Mouse (Mus musculus) liver, adult 10 weeks (tissue): ENCODE measurements around the gene Trim10. TPM values are rescaled to one million over a fixed set of nuclear protein-coding genes. Genes with fewer than 3 reads are reported as not detected.

Source experiments
- polyA plus RNA-seq: library from polyadenylated mRNA; stranded (reverse); fragments of 350-450 nt; fragmentation: Illumina TruSeq; extraction: RNeasy Lipid Tissue Mini Kit (QIAGEN cat#74804); gene quantifications from one replicate; pipeline ENCODE4 v1.2.3, GENCODE M21; 2014; ENCODE audit warnings: low read depth, low replicate concordance

Gene Trim10
- not detected for polyA plus RNA-seq

GRCm38 (mm10) chr17:36869284-36869954 lies at the start of gene Trim10:
Gene Trim10, plus strand, starts transcription at chr17:36869574.

GRCm38 (mm10) chr17:36836874-36837647 lies 32.3 kb upstream of the Trim10 start, which contains the start of gene Trim26:
Gene Trim26, plus strand, starts transcription at chr17:36837134.

GRCm38 (mm10) chr17:36866719-36867527 lies 2.5 kb upstream of the Trim10 start, which contains the start of gene Trim15:
Gene Trim15, minus strand, starts transcription at chr17:36867210.

GRCm38 (mm10) chr17:36890073-36890903 lies 20.9 kb downstream of the Trim10 start, which contains the start of gene Trim40:
Gene Trim40, minus strand, starts transcription at chr17:36890123.

GRCm38 (mm10) chr17:36897552-36898205 lies 28.3 kb downstream of the Trim10 start, which contains the start of gene Trim31:
Gene Trim31, plus strand, starts transcription at chr17:36898118.

Other genes starting within 250 kb of the Trim10 start
- not detected for gene H2-M9, start 226.9 kb upstream of the Trim10 start, polyA plus RNA-seq
- not detected for gene H2-M1, start 197.4 kb upstream of the Trim10 start, polyA plus RNA-seq
- not detected for gene H2-M10.5, start 96.7 kb upstream of the Trim10 start, polyA plus RNA-seq
- gene H2-M10.6, start 57.4 kb upstream of the Trim10 start, polyA plus RNA-seq: not detected
- gene Trim26, start 32.4 kb upstream of the Trim10 start, polyA plus RNA-seq: 22.8 TPM
- gene Trim15, start 2.4 kb upstream of the Trim10 start, polyA plus RNA-seq: not detected
- gene Trim40, start 20.5 kb downstream of the Trim10 start, polyA plus RNA-seq: not detected
- not detected for gene Trim31, start 28.5 kb downstream of the Trim10 start, polyA plus RNA-seq
- 3.8 TPM for gene Rnf39, start 73.3 kb downstream of the Trim10 start, polyA plus RNA-seq
- gene Ppp1r11, start 82.2 kb downstream of the Trim10 start, polyA plus RNA-seq: 6.2 TPM
- gene Znrd1, start 89.0 kb downstream of the Trim10 start, polyA plus RNA-seq: 10.4 TPM
- 30.8 TPM for gene Znrd1as, start 89.0 kb downstream of the Trim10 start, polyA plus RNA-seq
- not detected for gene 2410137M14Rik, start 111.7 kb downstream of the Trim10 start, polyA plus RNA-seq
- gene H2-M5, start 120.0 kb downstream of the Trim10 start, polyA plus RNA-seq: not detected
- gene Zfp57, start 131.6 kb downstream of the Trim10 start, polyA plus RNA-seq: 1.9 TPM
- gene Mog, start 153.8 kb downstream of the Trim10 start, polyA plus RNA-seq: not detected
- 2.8 TPM for gene Gabbr1, start 176.4 kb downstream of the Trim10 start, polyA plus RNA-seq
- not detected for gene Olfr90, start 218.9 kb downstream of the Trim10 start, polyA plus RNA-seq
- not detected for gene Olfr91, start 228.7 kb downstream of the Trim10 start, polyA plus RNA-seq